Mouse (Mus musculus): ENCODE data around the gene Adamts17.

GRCm38 (mm10) chr7:66988441-66988840 is 148.9 kb downstream of the Adamts17 start:
- TF ChIP-seq GATA1 (IDR thresholded peaks at IDR 0.05; ENCODE audit: borderline replicate concordance, low read length) (no peak), FLI1 (IDR thresholded peaks at IDR 0.05; ENCODE audit: low read length) (no peak)

Data from megakaryocyte, embryonic 14.5 days (primary cell).